Mouse (Mus musculus): ENCODE measurements around the gene Rhbdf1. TPM values are rescaled to one million over a fixed set of nuclear protein-coding genes. Genes with fewer than 3 reads are reported as not detected.

Rhbdf1 gene
- polyA plus RNA-seq, 1 experiment, result 16.1 TPM

DNA sequence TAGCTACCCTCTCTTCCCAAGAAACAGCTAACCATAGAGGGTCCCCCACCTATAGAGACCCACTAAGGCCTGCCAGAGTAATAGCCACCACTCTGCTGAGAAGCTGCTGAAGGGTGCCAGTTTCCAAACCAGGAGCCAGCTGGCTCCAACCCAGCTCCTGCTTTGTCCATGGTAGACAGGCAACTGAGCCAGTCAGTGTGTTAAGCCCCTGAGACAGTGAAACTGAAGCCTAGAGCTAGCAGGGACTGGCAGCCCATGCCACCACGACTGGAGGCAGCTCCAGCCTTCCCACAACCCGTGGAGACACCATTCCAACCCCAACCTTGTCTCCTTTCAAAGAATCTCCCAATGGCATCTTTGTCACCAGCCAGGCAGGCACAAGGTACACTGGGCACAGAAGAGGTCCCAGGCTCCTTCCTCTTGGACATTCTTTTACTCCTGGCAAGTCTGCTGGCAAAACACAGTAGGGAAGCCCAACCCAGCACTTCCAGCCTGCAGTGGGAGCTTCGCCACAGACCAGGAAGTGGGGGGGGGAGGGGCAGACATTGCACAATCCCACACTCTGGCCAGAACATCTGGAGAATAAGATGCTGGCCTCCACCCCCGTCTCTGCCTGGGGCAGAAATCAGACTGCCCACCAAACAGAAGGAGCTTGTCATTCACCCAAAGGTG lies 2.5 kb upstream of the Rhbdf1 start:
- H3K4me1 ChIP-seq, result peaks cover 80% of the 10 kb centered on the region
- H3K27me3 ChIP-seq (replicated peaks), result peaks cover 45% of the 10 kb centered on the region
- no peak for TF ChIP-seq GATA1 (IDR thresholded peaks at IDR 0.05; ENCODE audit: borderline replicate concordance, low read length)
- no peak for TF ChIP-seq FLI1 (IDR thresholded peaks at IDR 0.05; ENCODE audit: low read length)

DNA sequence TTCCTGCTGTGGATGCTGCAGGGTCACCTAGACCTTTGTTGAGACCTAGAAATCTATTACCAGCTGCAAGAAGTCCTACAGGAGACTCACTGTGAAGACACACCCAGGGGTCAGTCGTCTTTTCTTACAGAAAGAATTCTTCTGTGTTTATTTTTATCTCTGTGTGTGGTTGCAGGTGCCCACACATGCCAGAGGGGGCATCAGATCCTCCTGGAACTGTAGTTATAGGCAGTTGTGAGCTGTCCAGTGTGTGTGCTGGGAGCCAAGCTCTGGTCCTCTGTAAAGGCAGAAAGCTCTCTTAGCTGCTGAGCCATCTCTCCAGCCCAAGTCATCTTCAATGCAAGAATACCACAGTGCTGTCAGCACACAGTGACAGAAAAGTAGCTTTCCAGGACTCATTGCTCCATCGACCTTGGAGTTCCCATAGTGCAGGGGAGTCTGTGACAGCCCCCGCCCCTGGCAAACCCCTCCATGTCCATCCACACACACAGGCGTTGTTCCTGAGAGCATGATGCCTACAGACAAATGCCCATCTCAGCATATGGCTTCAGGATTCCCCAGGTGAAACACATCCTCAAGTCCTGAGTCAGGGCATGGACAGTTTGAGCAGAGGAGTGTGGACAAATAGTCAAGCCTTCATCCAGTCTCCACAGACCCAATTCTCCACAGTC lies 1.3 kb upstream of the Rhbdf1 start:
- TF ChIP-seq FLI1 (IDR thresholded peaks at IDR 0.05; ENCODE audit: low read length) (no peak), GATA1 (IDR thresholded peaks at IDR 0.05; ENCODE audit: borderline replicate concordance, low read length) (no peak)
- peak overlapping the region; percentile 93 for H3K4me3 ChIP-seq (replicated peaks)
- peaks cover 12% of the 10 kb centered on the region; the same call in 1 of the 2 replicates for H3K9me3 ChIP-seq
- peaks cover 10% of the 10 kb centered on the region for H3K36me3 ChIP-seq (replicated peaks; ENCODE audit: low read length)
- H3K27me3 ChIP-seq (replicated peaks), result peaks cover 57% of the 10 kb centered on the region
- peaks cover 87% of the 10 kb centered on the region for H3K4me1 ChIP-seq

More for the DNA sequence above, 2.5 kb upstream of the Rhbdf1 start:
- H3K9me3 ChIP-seq, result peaks cover 12% of the 10 kb centered on the region; the same call in 1 of the 2 replicates
- H3K4me3 ChIP-seq (replicated peaks), result peak overlapping the region; percentile 98
- H3K36me3 ChIP-seq (replicated peaks; ENCODE audit: low read length), result peaks cover 21% of the 10 kb centered on the region

DNA sequence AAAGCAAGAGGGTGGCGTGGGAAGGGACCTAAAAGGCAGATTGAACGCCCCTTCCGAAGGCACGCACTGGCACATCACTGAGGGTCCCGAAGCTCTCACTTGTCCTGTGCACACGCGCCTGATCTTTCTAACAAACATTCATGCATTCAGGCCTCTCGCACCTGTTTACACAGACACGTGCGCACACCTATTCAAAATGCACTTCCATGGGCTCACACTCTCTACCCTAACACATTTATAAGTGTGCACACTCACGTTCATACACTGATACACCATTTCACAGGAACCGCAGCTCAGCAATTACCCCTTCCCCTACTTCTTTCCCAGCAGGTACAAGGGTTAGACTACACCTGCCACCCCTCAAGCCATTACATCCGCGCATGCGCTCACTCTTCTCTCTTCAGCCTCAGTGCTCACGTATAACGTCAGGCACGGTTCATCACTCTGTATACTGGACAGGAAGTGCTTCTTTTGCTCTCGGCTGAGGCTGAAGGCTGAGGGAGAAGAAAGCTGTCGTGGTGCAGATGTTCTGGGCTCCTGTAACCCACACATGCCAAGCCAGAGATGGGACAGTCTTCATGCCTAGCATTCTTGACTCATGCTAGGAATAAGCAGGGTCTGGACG lies 582 bp upstream of the Rhbdf1 start:
- H3K27me3 ChIP-seq (replicated peaks), result peaks cover 64% of the 10 kb centered on the region
- TF ChIP-seq GATA1 (IDR thresholded peaks at IDR 0.05; ENCODE audit: borderline replicate concordance, low read length) (no peak), FLI1 (IDR thresholded peaks at IDR 0.05; ENCODE audit: low read length) (no peak)
- H3K9me3 ChIP-seq, result peaks cover 12% of the 10 kb centered on the region; the same call in 1 of the 2 replicates
- peak overlapping the region; percentile 93 for H3K4me3 ChIP-seq (replicated peaks)
- peaks cover 80% of the 10 kb centered on the region for H3K4me1 ChIP-seq
- peaks cover 2% of the 10 kb centered on the region for H3K36me3 ChIP-seq (replicated peaks; ENCODE audit: low read length)

DNA sequence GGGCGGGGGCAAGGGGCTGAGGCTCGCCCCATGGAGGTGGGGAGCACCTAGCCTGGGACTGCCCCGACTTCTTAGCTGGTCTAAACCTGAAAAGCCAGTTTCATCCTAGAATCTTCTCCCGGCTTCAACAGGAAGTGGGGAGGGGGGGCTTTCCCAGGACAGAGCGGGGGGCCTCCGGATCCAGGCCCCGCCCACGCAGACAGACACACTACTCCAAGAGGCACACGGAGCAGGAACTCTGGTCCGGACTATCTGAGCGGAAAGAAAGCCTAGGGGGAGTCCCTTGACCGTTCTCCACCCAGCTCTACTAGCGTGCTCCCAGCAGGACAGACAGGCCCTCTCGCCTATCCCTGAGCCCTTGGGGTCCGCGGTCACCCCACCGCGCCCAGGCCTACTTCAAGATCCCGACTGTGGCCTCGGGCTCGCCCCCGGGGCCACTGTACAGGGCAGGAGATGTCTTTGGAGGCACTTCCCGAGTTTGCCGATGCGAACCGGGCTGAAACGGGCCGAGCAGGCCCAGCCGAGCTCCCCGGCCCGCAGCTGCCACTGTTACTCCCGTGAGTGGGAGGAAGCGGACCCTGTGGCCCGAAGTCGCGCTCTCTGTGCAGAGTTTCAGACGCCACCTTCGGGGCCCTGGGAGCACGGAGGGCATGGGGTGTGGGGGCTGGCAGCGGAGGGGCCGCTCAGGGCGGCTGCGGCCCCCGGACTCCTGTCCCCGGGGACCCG lies 712 bp downstream of the Rhbdf1 start:
- TF ChIP-seq FLI1 (IDR thresholded peaks at IDR 0.05; ENCODE audit: low read length) (no peak), GATA1 (IDR thresholded peaks at IDR 0.05; ENCODE audit: borderline replicate concordance, low read length) (no peak)
- Histone ChIP-seq H3K4me1 (peaks cover 71% of the 10 kb centered on the region), H3K9me3 (peaks cover 12% of the 10 kb centered on the region; the same call in 1 of the 2 replicates), H3K27me3 (replicated peaks) (peaks cover 70% of the 10 kb centered on the region), H3K4me3 (replicated peaks) (peak overlapping the region; percentile 93), H3K36me3 (replicated peaks; ENCODE audit: low read length) (no peaks in the 10 kb centered on the region)

DNA sequence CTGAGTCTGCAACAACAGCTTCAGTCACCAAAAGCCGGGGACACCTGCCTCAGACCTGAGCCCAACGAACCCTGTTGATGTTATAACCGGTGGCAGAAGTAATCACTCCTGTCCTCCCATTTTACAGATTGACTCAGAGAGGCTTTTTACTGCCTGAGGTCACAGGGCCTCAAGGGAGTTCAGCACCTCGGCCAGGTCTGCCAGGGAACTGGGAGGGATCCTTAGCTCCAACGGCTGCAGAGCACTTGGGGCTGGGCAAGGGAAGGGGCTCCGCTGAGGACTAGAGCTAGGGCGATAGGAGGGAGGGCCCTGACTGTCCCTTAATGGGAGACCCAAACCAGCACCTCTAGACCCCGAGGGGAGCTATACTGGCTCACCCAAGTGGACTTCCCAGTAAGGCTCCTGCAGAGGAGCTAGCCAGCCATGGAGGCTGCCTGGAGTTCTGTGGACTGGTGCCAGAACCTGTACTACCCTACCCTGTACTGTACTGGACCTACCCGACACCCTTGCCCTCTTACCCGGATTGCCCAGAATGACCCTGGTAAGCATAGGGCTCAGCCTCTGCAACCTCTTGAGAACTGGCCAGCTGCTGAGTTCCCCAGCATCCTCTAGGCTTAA lies 1.4 kb downstream of the Rhbdf1 start:
- H3K9me3 ChIP-seq, result peaks cover 12% of the 10 kb centered on the region; the same call in 1 of the 2 replicates
- H3K4me1 ChIP-seq, result peaks cover 65% of the 10 kb centered on the region
- H3K4me3 ChIP-seq (replicated peaks), result peak overlapping the region; percentile 93
- peaks cover 5% of the 10 kb centered on the region for H3K36me3 ChIP-seq (replicated peaks; ENCODE audit: low read length)
- TF ChIP-seq GATA1 (IDR thresholded peaks at IDR 0.05; ENCODE audit: borderline replicate concordance, low read length), result no peak
- no peak for TF ChIP-seq FLI1 (IDR thresholded peaks at IDR 0.05; ENCODE audit: low read length)
- H3K27me3 ChIP-seq (replicated peaks), result peaks cover 76% of the 10 kb centered on the region

DNA sequence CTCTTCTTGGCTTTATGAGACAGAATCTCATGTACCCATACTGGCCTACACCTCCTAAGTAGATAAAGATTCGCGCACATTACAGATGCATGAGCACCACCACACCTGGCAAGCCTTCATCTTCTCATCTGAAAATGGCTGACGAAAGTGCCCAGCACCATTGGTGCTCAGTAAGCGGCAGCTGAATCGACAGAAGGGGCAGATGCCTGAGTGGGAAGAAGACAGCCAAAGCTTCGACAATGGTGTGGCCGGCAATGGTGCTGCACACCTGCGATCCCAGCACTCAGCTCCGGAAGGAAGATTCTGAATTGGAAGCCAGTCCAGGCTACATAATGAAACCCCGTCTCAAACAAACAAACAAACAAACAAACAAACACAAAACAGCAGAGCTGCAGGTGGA lies 2.8 kb downstream of the Rhbdf1 start:
- TF ChIP-seq FLI1 (IDR thresholded peaks at IDR 0.05; ENCODE audit: low read length) (no peak), GATA1 (IDR thresholded peaks at IDR 0.05; ENCODE audit: borderline replicate concordance, low read length) (no peak)
- peaks cover 84% of the 10 kb centered on the region for H3K27me3 ChIP-seq (replicated peaks)
- H3K36me3 ChIP-seq (replicated peaks; ENCODE audit: low read length), result peaks cover 17% of the 10 kb centered on the region
- H3K4me1 ChIP-seq, result peaks cover 51% of the 10 kb centered on the region
- peaks cover 12% of the 10 kb centered on the region; the same call in 1 of the 2 replicates for H3K9me3 ChIP-seq
- peak overlapping the region; percentile 93 for H3K4me3 ChIP-seq (replicated peaks)

DNA sequence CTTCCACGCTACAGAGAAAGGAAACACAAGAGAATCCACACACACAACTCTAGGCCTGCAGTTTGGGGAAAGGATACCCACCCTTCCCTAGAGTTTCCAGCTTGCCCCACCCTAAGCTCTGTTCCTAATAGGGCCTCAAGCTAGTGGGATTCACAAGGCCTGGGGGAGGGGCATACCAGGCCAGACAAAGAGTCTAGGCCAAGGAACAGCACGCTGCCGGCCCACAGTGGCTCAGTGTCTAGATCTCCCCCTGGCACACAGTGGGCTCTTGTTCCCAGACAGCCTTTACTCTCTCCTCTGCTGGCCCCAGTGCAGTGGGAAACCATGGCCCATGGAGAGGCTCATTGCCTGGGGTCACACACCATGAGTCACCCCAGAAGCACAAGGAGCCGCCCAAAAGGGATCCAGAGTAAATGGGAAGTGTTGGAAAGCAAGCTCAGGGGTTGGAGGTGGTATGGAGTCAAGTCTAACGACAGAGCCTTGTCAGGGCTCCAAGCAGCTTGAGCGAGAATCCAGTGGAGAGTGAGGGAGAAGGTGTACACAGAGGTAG lies 3.5 kb downstream of the Rhbdf1 start:
- peaks cover 80% of the 10 kb centered on the region for H3K27me3 ChIP-seq (replicated peaks)
- H3K4me1 ChIP-seq, result peaks cover 44% of the 10 kb centered on the region
- H3K36me3 ChIP-seq (replicated peaks; ENCODE audit: low read length), result peaks cover 24% of the 10 kb centered on the region
- H3K9me3 ChIP-seq, result peaks cover 10% of the 10 kb centered on the region; the same call in 1 of the 2 replicates
- H3K4me3 ChIP-seq (replicated peaks), result peak overlapping the region; percentile 77
- TF ChIP-seq GATA1 (IDR thresholded peaks at IDR 0.05; ENCODE audit: borderline replicate concordance, low read length) (no peak), FLI1 (IDR thresholded peaks at IDR 0.05; ENCODE audit: low read length) (no peak)

DNA sequence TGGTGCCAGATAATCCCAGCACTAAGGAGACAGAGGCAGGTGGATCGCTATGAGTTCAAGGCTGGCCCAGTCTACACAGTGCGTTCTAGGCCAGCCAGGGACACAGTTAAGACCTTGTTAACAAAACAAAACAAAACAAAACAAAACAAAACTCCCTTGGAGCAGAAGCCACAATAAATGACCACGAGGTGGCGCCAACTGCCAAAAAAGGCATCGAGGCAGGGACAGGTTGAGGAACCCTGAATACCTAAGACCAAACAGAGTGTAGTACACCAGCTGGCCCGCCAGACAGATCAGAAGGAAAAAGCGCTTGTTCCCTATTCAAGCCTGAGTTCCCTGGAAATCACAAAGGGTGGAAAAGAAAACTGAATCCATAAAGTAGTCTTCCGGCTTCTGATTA lies 5.2 kb downstream of the Rhbdf1 start:
- H3K9me3 ChIP-seq, result no peaks in the 10 kb centered on the region
- peaks cover 78% of the 10 kb centered on the region for H3K27me3 ChIP-seq (replicated peaks)
- peak overlapping the region; percentile 75 for H3K4me3 ChIP-seq (replicated peaks)
- H3K4me1 ChIP-seq, result peaks cover 27% of the 10 kb centered on the region
- peaks cover 42% of the 10 kb centered on the region for H3K36me3 ChIP-seq (replicated peaks; ENCODE audit: low read length)
- TF ChIP-seq FLI1 (IDR thresholded peaks at IDR 0.05; ENCODE audit: low read length), result no peak
- TF ChIP-seq GATA1 (IDR thresholded peaks at IDR 0.05; ENCODE audit: borderline replicate concordance, low read length), result no peak
